In genomic region chrX:48525332-48525731, GRCm38 (mm10) we compare ENCODE assay signal across 23 mouse cellular contexts. TPM values are rescaled to one million over a fixed set of nuclear protein-coding genes. Genes with fewer than 3 reads are reported as not detected.
DNase-seq lines count a peak whose midpoint lies in the region; ATAC-seq and TF ChIP-seq lines count a peak whose summit lies in the region.
"Had no signal": no experiment of that assay in that cellular context is flagged by ENCODE, and none has a peak within 500 bp of the region (broad histone marks: within the 10 kb centered on the region; RNA-seq: fewer than 3 reads in every experiment).

No protein-coding gene starts in this region.

- H3K79me2 ChIP-seq in macrophage (ENCODE audit: inconsistent target), result no peaks in the 10 kb centered on the region

- H3K27ac ChIP-seq in heart, embryonic 10.5 days, result peak overlapping the region; percentile 47; the same call in 1 of the 2 replicates
- peak overlapping the region; percentile 43 for H3K27ac ChIP-seq in heart, embryonic 16.5 days (ENCODE audit: low read length)
- H3K27ac ChIP-seq in bone marrow macrophage, adult 2 months (ENCODE audit: insufficient read depth, low read depth, low read length), result peak overlapping the region; percentile 75
- H3K27ac ChIP-seq in macrophage, result peak overlapping the region; percentile 24; the same call in 1 of the 2 replicates
- H3K27ac ChIP-seq: forebrain, embryonic 10.5 days; hindbrain, embryonic 10.5 days; hindbrain, postnatal 0 days; liver, embryonic 14.5 days; midbrain, embryonic 12.5 days; neural tube, embryonic 15.5 days; stomach, embryonic 15.5 days had no signal

- 0 out of 2 replicates have a peak overlapping the region, but pooled peaks have one; percentile 21 for H3K4me2 ChIP-seq in heart, embryonic 16.5 days (ENCODE audit: low read depth, low read length)
- H3K4me2 ChIP-seq: midbrain, embryonic 12.5 days; neural tube, embryonic 15.5 days; stomach, embryonic 15.5 days had no signal

- H3K9ac ChIP-seq in heart, embryonic 16.5 days (ENCODE audit: low read length), result no peak overlapping the region
- H3K9ac ChIP-seq: liver, embryonic 14.5 days; midbrain, embryonic 12.5 days; neural tube, embryonic 15.5 days; stomach, embryonic 15.5 days had no signal

- 0 out of 2 replicates have a peak, but pooled peaks have one; percentile 6 for ATAC-seq in heart, embryonic 16.5 days (replicated peaks; ENCODE audit: extremely low read depth, insufficient read depth, low FRiP score)
- ATAC-seq: forebrain, embryonic 16.5 days; hindbrain, postnatal 0 days; intestine, embryonic 16.5 days; Patski had no signal

- no peaks in the 10 kb centered on the region for H3K36me3 ChIP-seq in heart, embryonic 10.5 days
- no peaks in the 10 kb centered on the region for H3K36me3 ChIP-seq in heart, embryonic 16.5 days (ENCODE audit: control insufficient read depth, insufficient read depth)
- H3K36me3 ChIP-seq in macrophage (ENCODE audit: inconsistent target), result no peaks in the 10 kb centered on the region
- H3K36me3 ChIP-seq: forebrain, embryonic 10.5 days; hindbrain, embryonic 10.5 days; midbrain, embryonic 12.5 days; neural tube, embryonic 15.5 days; stomach, embryonic 15.5 days had no signal

- intact Hi-C loops in heart, postnatal 14 days (cut with DNase I), result loop anchor here (5.0 kb wide), 1 partner anchor 538 kb away; no protein-coding TSS in a partner anchor

- 73% methylated on average over 1 of the region's 1 CpGs for WGBS in heart, embryonic 10.5 days
- WGBS in heart, embryonic 16.5 days, result 47% methylated on average over 1 of the region's 1 CpGs
- WGBS in macrophage (ENCODE audit: missing documents), result 56% methylated on average over 1 of the region's 1 CpGs

- H3K4me3 ChIP-seq in heart, embryonic 10.5 days, result no peak overlapping the region
- no peak overlapping the region for H3K4me3 ChIP-seq in heart, embryonic 16.5 days (ENCODE audit: low read length)
- H3K4me3 ChIP-seq in bone marrow macrophage, adult 2 months (ENCODE audit: insufficient read depth, low read length), result no peak overlapping the region
- H3K4me3 ChIP-seq in macrophage (ENCODE audit: inconsistent target), result no peak overlapping the region
- H3K4me3 ChIP-seq: forebrain, embryonic 10.5 days; hindbrain, embryonic 10.5 days; midbrain, embryonic 12.5 days; neural tube, embryonic 15.5 days; stomach, embryonic 15.5 days had no signal

- no peaks in the 10 kb centered on the region for H3K27me3 ChIP-seq in heart, embryonic 10.5 days (ENCODE audit: insufficient read depth, poor library complexity, severe bottlenecking)
- H3K27me3 ChIP-seq in heart, embryonic 16.5 days (ENCODE audit: control insufficient read depth, insufficient read depth, low read length), result no peaks in the 10 kb centered on the region
- H3K27me3 ChIP-seq: midbrain, embryonic 12.5 days; neural tube, embryonic 15.5 days; Patski; stomach, embryonic 15.5 days had no signal

- no peaks in the 10 kb centered on the region for H3K9me3 ChIP-seq in heart, embryonic 10.5 days
- no peaks in the 10 kb centered on the region for H3K9me3 ChIP-seq in heart, embryonic 16.5 days (replicated peaks; ENCODE audit: control insufficient read depth, low read length)
- H3K9me3 ChIP-seq: forebrain, embryonic 10.5 days; hindbrain, embryonic 10.5 days; midbrain, embryonic 12.5 days; neural tube, embryonic 15.5 days; stomach, embryonic 15.5 days had no signal

- no peak for TF ChIP-seq CTCF in bone marrow macrophage, adult 2 months (IDR thresholded peaks at IDR 0.05; ENCODE audit: low read depth, low read length)

- TF ChIP-seq POLR2A in bone marrow macrophage, adult 2 months (IDR thresholded peaks at IDR 0.05; ENCODE audit: borderline replicate concordance, low read depth, low read length), result no peak

- no peak for DNase-seq in heart, embryonic 10.5 days (ENCODE audit: low spot score)
- no peak for DNase-seq in heart, postnatal 14 days
- no peak for DNase-seq in heart, adult 18-20 months
- DNase-seq in embryo, embryonic 10.5 days (ENCODE audit: low spot score), result no peak
- DNase-seq: gastrocnemius, postnatal 36 days; kidney, adult 9 months; kidney, postnatal 14 days; layer of hippocampus, postnatal 36 days; right cerebral cortex, postnatal 4 days; thymus, postnatal 25 days had no signal

- H3K4me1 ChIP-seq in heart, embryonic 10.5 days, result no peaks in the 10 kb centered on the region
- H3K4me1 ChIP-seq in heart, embryonic 16.5 days (ENCODE audit: control insufficient read depth, insufficient read depth, low read length), result peaks cover 7% of the 10 kb centered on the region; the same call in 1 of the 2 replicates
- H3K4me1 ChIP-seq in bone marrow macrophage, adult 2 months (ENCODE audit: control insufficient read depth, insufficient read depth, low read length), result peaks cover 48% of the 10 kb centered on the region
- H3K4me1 ChIP-seq: hindbrain, embryonic 10.5 days; stomach, embryonic 15.5 days had no signal

RNA-seq across cellular contexts. Expression of gene Rab33a, which starts 6.2 kb away (rescaled TPM):
- polyA plus RNA-seq in heart, embryonic 10.5 days (2016; fragmentation: Nextera tagmentation; extraction: Ambion mirVana), result 7.8 and 8.0 TPM in 2 replicates
- total RNA-seq in heart, postnatal 14 days (2021), result under 1 TPM in 1 of 2 experiments, not detected in 1; 0.24 TPM
- 3.8 and 5.6 TPM in 2 replicates for polyA plus RNA-seq in heart, embryonic 16.5 days (2015; fragmentation: Nextera tagmentation; extraction: Ambion mirVana)
- under 1 TPM in 1 of 2 experiments, not detected in 1; 0.33 TPM for total RNA-seq in heart, adult 18-20 months (2021)
- polyA plus RNA-seq in bone marrow macrophage, adult 2 months (2012; ENCODE audit: insufficient read depth, insufficient read length, missing spikeins), result not detected in 2 replicates
- total RNA-seq in macrophage (2018; cell fraction: chromatin; rRNA removed), result 1 to 10 TPM in 7 of 26 experiments, under 1 TPM in 8, not detected in 11; 0.54 to 1.9 (median 0.87) TPM
- total RNA-seq in macrophage (2018; cell fraction: cytosol; rRNA removed), result under 1 TPM in 25 of 26 experiments, not detected in 1; 0.18 to 0.93 (median 0.38) TPM
- total RNA-seq in macrophage (2018; cell fraction: nucleus; rRNA removed), result 1 to 10 TPM in 11 of 26 experiments, under 1 TPM in 7, not detected in 8; 0.55 to 2.8 (median 1.2) TPM
- polyA plus RNA-seq in macrophage (2018), result 0.85 to 1.0 TPM (median 1.0 TPM) in 3 replicates
- total RNA-seq: gastrocnemius, postnatal 36 days had no signal

RNA-seq across cellular contexts. Expression of gene Aifm1, which starts 12.0 kb away (rescaled TPM):
- 108 and 118 TPM in 2 replicates for polyA plus RNA-seq in heart, embryonic 10.5 days (2016; fragmentation: Nextera tagmentation; extraction: Ambion mirVana)
- 100 to 1,000 TPM in 1 of 2 experiments, 10 to 100 TPM in 1; 91.4 to 105 TPM for total RNA-seq in heart, postnatal 14 days (2021)
- polyA plus RNA-seq in heart, embryonic 16.5 days (2015; fragmentation: Nextera tagmentation; extraction: Ambion mirVana), result 123 and 139 TPM in 2 replicates
- total RNA-seq in heart, adult 18-20 months (2021), result 100 to 1,000 TPM; 105 to 111 TPM
- polyA plus RNA-seq in bone marrow macrophage, adult 2 months (2012; ENCODE audit: insufficient read depth, insufficient read length, missing spikeins), result 18.5 and 23.3 TPM in 2 replicates
- 10 to 100 TPM in 20 of 26 experiments, 1 to 10 TPM in 6; 4.1 to 39.3 (median 18.4) TPM for total RNA-seq in macrophage (2018; cell fraction: chromatin; rRNA removed)
- total RNA-seq in macrophage (2018; cell fraction: cytosol; rRNA removed), result 10 to 100 TPM; 14.4 to 34.5 (median 22.2) TPM
- 10 to 100 TPM in 21 of 26 experiments, 1 to 10 TPM in 5; 4.5 to 31.5 (median 17.8) TPM for total RNA-seq in macrophage (2018; cell fraction: nucleus; rRNA removed)
- 31.7 to 34.7 TPM (median 33.8 TPM) in 3 replicates for polyA plus RNA-seq in macrophage (2018)

Comparison
In these comparisons a context has a peak if more than half of its experiments do, and no peak if none do; other contexts are left out.
1. H3K27ac ChIP-seq: peak in every context shown above with its lines; median percentile 75 in bone marrow macrophage, adult 2 months; 47 in heart, embryonic 10.5 days; 43 in heart, embryonic 16.5 days; 24 in macrophage.